Mouse (Mus musculus) lung, postnatal 0 days (tissue): ENCODE data around the gene Olfr12.

ENCODE experiments used
- CTCF ChIP-seq: IDR thresholded peaks from 2 replicates; pipeline ENCODE4 v1.5.1; 2016; ENCODE audit warnings: antibody characterized with exemption, mild to moderate bottlenecking
- EP300 ChIP-seq: IDR thresholded peaks from 2 replicates; pipeline ENCODE4 v1.6.1; 2016; ENCODE audit warnings: antibody characterized with exemption, mild to moderate bottlenecking, control low read depth

- TF ChIP-seq CTCF (no peak), EP300 (no peak)
Measured at GRCm38 (mm10) chr1:92605482-92605881, 12.1 kb upstream of the Olfr12 start, which contains the start of gene Olfr1410.
